Mouse (Mus musculus) heart, adult 2 months (tissue): Measurements from ENCODE around the gene Pde4d.

Source experiments
- CTCF ChIP-seq: fragments of 200-600 bp; IDR thresholded peaks from 2 replicates; pipeline ENCODE4 v1.8.1; 2022; ENCODE audit warnings: antibody characterized with exemption, mild to moderate bottlenecking, moderate library complexity
- POLR2A ChIP-seq: fragments of 200-500 bp; IDR thresholded peaks from 2 replicates; pipeline ENCODE4 v1.6.1; 2011; ENCODE audit warnings: mild to moderate bottlenecking, low read depth, low read length, control low read depth; ENCODE audit not compliant: insufficient read depth

- TF ChIP-seq POLR2A (no peak), CTCF (no peak)
Observed at GRCm38 (mm10) chr13:109662731-109663130, 1213.0 kb downstream of the Pde4d start.
